Mouse (Mus musculus) liver, embryonic 14.5 days (tissue): Measurements from ENCODE around the gene Cat. TPM values are rescaled to one million over a fixed set of nuclear protein-coding genes. Genes with fewer than 3 reads are reported as not detected.

Experiments used
- ATAC-seq: fragments of 200-750 bp; cut with Nextera tagmentation; 2 replicates; pipeline ENCODE4 v1.8.0; 2017; ENCODE audit warnings: moderate number of reproducible peaks, mild to moderate bottlenecking, moderate library complexity; ENCODE audit not compliant: insufficient read depth
- DNase-seq, 3 experiments: peaks; one replicate each; pipeline ENCODE4 v3.0.0-alpha.2; 2012 to 2013; ENCODE audit warnings: low read depth in 3 of 3, low spot score in 3 of 3
- H3K27ac ChIP-seq: fragments of 300-500 bp; sonication (generic); 2 replicates; pipeline ENCODE4 v1.5.1; 2014; ENCODE audit warnings: moderate library complexity, mild to moderate bottlenecking, control low read depth, inconsistent platforms
- H3K27me3 ChIP-seq: fragments of 300-500 bp; sonication (generic); 2 replicates; pipeline ENCODE4 v1.6.1; 2014; ENCODE audit warnings: mild to moderate bottlenecking, low read length, moderate library complexity; ENCODE audit not compliant: control insufficient read depth, insufficient read depth
- H3K36me3 ChIP-seq: fragments of 300-500 bp; sonication (generic); replicated peaks from 2 replicates; pipeline ENCODE4 v1.6.1; 2014; ENCODE audit warnings: low read depth; ENCODE audit not compliant: control insufficient read depth, insufficient read depth
- H3K4me1 ChIP-seq, 2 experiments: fragments of 200-500 bp in 1 of 2; fragments of 300-500 bp in 1 of 2; sonication (generic) in 1 of 2; replicated peaks; 2 replicates each; pipeline ENCODE4 v1.6.1; 2012 to 2014; ENCODE audit warnings: antibody characterized with exemption in 1 of 2, inconsistent platforms in 1 of 2, low read length in 1 of 2; ENCODE audit not compliant: control insufficient read depth in 2 of 2, insufficient read depth in 2 of 2
- H3K4me2 ChIP-seq: fragments of 300-500 bp; sonication (generic); 2 replicates; pipeline ENCODE4 v1.6.1; 2014; ENCODE audit warnings: low read depth, mild to moderate bottlenecking, control low read depth, moderate library complexity
- H3K4me3 ChIP-seq, 2 experiments: fragments of 200-500 bp in 1 of 2; fragments of 300-500 bp in 1 of 2; sonication (generic) in 1 of 2; 2 replicates each; pipeline ENCODE4 v1.5.1; 2012 to 2014; ENCODE audit warnings: low read depth in 2 of 2, low read length in 2 of 2, mild to moderate bottlenecking in 2 of 2, control low read depth in 1 of 2, inconsistent platforms in 1 of 2, moderate library complexity in 1 of 2; ENCODE audit not compliant: insufficient read depth in 1 of 2
- H3K9ac ChIP-seq: fragments of 300-500 bp; sonication (generic); replicated peaks from 2 replicates; pipeline ENCODE4 v1.6.1; 2014; ENCODE audit warnings: mild to moderate bottlenecking, control low read depth, moderate library complexity
- H3K9me3 ChIP-seq: fragments of 300-500 bp; sonication (generic); 2 replicates; pipeline ENCODE4 v1.6.1; 2016; ENCODE audit warnings: low read length, mixed read lengths; ENCODE audit not compliant: control insufficient read depth
- CTCF ChIP-seq: IDR thresholded peaks from 2 replicates; pipeline ENCODE4 v1.5.1; 2016; ENCODE audit warnings: antibody characterized with exemption, low read depth, control low read depth
- EP300 ChIP-seq: IDR thresholded peaks from 2 replicates; pipeline ENCODE4 v1.6.1; 2016; ENCODE audit warnings: antibody characterized with exemption, low read depth
- WGBS: fragments of 180-500 bp; shearing (Covaris S2); extraction: QIAGEN DNeasy Blood & Tissue Kit; methylation state at CpG from one replicate; pipeline ENCODE4 v1.1.7; 2014; ENCODE audit not compliant: insufficient replicate concordance; 5-methylcytosine and 5-hydroxymethylcytosine counted together
- polyA plus RNA-seq, 2 experiments: library from polyadenylated mRNA; depleted of rRNA in 1 of 2; stranded (reverse) in 1 of 2; unstranded in 1 of 2; fragments of >200 nt; fragmentation: Nextera tagmentation in 1 of 2; extraction: Ambion mirVana in 1 of 2; gene quantifications; 2 replicates each; pipeline versions ENCODE4 v1.2.1 to v1.2.3; 2012 to 2014

Cat gene
- polyA plus RNA-seq, 2 experiments, result 90.2 to 155 TPM

- peaks cover 4 to 11% of the 10 kb centered on the region in 2 experiments for H3K4me1 ChIP-seq
- ATAC-seq, result no peak
- peaks cover 80% of the 10 kb centered on the region for H3K36me3 ChIP-seq
- H3K4me3 ChIP-seq, result no peak overlapping the region
- WGBS, result 94% methylated on average over 7 of the region's 7 CpGs
- no peak overlapping the region for H3K4me2 ChIP-seq
- no peak overlapping the region for H3K27ac ChIP-seq
- DNase-seq, result no peak
- H3K27me3 ChIP-seq, result no peaks in the 10 kb centered on the region
- H3K9ac ChIP-seq, result no peak overlapping the region
- no peaks in the 10 kb centered on the region for H3K9me3 ChIP-seq
- no peak for TF ChIP-seq CTCF
- TF ChIP-seq EP300, result no peak
Observed at GRCm38 (mm10) chr2:103455748-103456147, 29.2 kb downstream of the Cat start.

- no peak for DNase-seq
- Histone ChIP-seq H3K27me3 (no peaks in the 10 kb centered on the region), H3K36me3 (peaks cover 50% of the 10 kb centered on the region)
Observed at GRCm38 (mm10) chr2:103452550-103452949, 32.4 kb downstream of the Cat start.

GRCm38 (mm10) chr2:103450267-103450666 lies 34.7 kb downstream of the Cat start:
- Histone ChIP-seq H3K4me2 (no peak overlapping the region), H3K27ac (no peak overlapping the region), H3K27me3 (no peaks in the 10 kb centered on the region), H3K9me3 (no peaks in the 10 kb centered on the region), H3K9ac (no peak overlapping the region), H3K4me1 (0 out of 4 replicates have a peak, but pooled peaks cover 0 to 2% of the 10 kb centered on the region in 2 experiments), H3K36me3 (peaks cover 31% of the 10 kb centered on the region), H3K4me3 (no peak overlapping the region)
- WGBS, result 79% methylated on average over 8 of the region's 8 CpGs
- DNase-seq (no peak), ATAC-seq (no peak)
- no peak for TF ChIP-seq EP300
- TF ChIP-seq CTCF, result no peak

More at GRCm38 (mm10) chr2:103452550-103452949, 32.4 kb downstream of the Cat start:
- no peak overlapping the region for H3K4me2 ChIP-seq
- no peaks in the 10 kb centered on the region for H3K9me3 ChIP-seq
- no peak overlapping the region for H3K27ac ChIP-seq
- H3K4me3 ChIP-seq, result no peak overlapping the region
- H3K9ac ChIP-seq, result no peak overlapping the region
- no peak for ATAC-seq
- 0 out of 4 replicates have a peak, but pooled peaks cover 0 to 2% of the 10 kb centered on the region in 2 experiments for H3K4me1 ChIP-seq
- 77% methylated on average over 5 of the region's 5 CpGs for WGBS
- TF ChIP-seq EP300, result no peak
- no peak for TF ChIP-seq CTCF

GRCm38 (mm10) chr2:103449813-103450212 lies 35.1 kb downstream of the Cat start:
- Histone ChIP-seq H3K36me3 (peaks cover 26% of the 10 kb centered on the region), H3K4me2 (no peak overlapping the region), H3K27me3 (no peaks in the 10 kb centered on the region), H3K9ac (no peak overlapping the region), H3K9me3 (no peaks in the 10 kb centered on the region), H3K4me3 (no peak overlapping the region), H3K4me1 (0 out of 4 replicates have a peak, but pooled peaks cover 0 to 2% of the 10 kb centered on the region in 2 experiments), H3K27ac (no peak overlapping the region)
- ATAC-seq, result no peak
- no peak for DNase-seq
- 69% methylated on average over 7 of the region's 7 CpGs for WGBS
- TF ChIP-seq EP300 (no peak), CTCF (no peak)

GRCm38 (mm10) chr2:103448947-103449560 lies 35.9 kb downstream of the Cat start:
- no peak overlapping the region for H3K9ac ChIP-seq

More at GRCm38 (mm10) chr2:103448947-103449560, 35.9 kb downstream of the Cat start:
- Histone ChIP-seq H3K36me3 (peaks cover 19% of the 10 kb centered on the region), H3K4me2 (no peak overlapping the region), H3K27ac (no peak overlapping the region), H3K4me1 (0 out of 4 replicates have a peak, but pooled peaks cover 0 to 2% of the 10 kb centered on the region in 2 experiments), H3K27me3 (no peaks in the 10 kb centered on the region), H3K9me3 (no peaks in the 10 kb centered on the region), H3K4me3 (no peak overlapping the region)
- no peak for DNase-seq
- 42% methylated on average over 14 of the region's 14 CpGs for WGBS
- TF ChIP-seq CTCF, result no peak
- TF ChIP-seq EP300, result no peak
- ATAC-seq, result no peak
